Mouse (Mus musculus): ENCODE measurements around the gene Eya3.

GRCm38 (mm10) chr4:132756974-132757373, 118.2 kb downstream of the Eya3 start, which contains the start of gene Smpdl3b:
- TF ChIP-seq CTCF (conservative IDR thresholded peaks at IDR 0.05 in 1 of 2, IDR thresholded peaks at IDR 0.05 in 1 of 2; ENCODE audit: low read depth in 2 of 2, low read length in 2 of 2) (peak in 1 of 2 experiments; percentile 49; a peak in 2 of 4 replicates), POLR2A (IDR thresholded peaks at IDR 0.05; ENCODE audit: low read depth, low read length) (peak; percentile 43; the same call in 1 of the 2 replicates), POLR2AphosphoS2 (IDR thresholded peaks at IDR 0.05; ENCODE audit: low read depth, low read length) (no peak), EP300 (IDR thresholded peaks at IDR 0.05; ENCODE audit: low read length) (no peak), MAFK (IDR thresholded peaks at IDR 0.05; ENCODE audit: insufficient replicate concordance, low read length) (no peak), RAD21 (IDR thresholded peaks at IDR 0.05; ENCODE audit: low read depth, low read length) (peak; percentile 31)
